Mouse (Mus musculus) B cell, adult 2 months (primary cell): ENCODE results near the gene Pmm2.

Source experiments
- DNase-seq, 2 experiments: peaks; one replicate each; pipeline ENCODE4 v3.0.0; 2022

Gene Pmm2

GRCm38 (mm10) chr16:8637217-8638051 lies at the start of gene Pmm2, which contains the start of gene Tmem186:
Gene Pmm2, plus strand, starts transcription at chr16:8637674.
Gene Tmem186, minus strand, starts transcription at chr16:8637712.
- peak; percentile 78 to 84 for DNase-seq

DNA sequence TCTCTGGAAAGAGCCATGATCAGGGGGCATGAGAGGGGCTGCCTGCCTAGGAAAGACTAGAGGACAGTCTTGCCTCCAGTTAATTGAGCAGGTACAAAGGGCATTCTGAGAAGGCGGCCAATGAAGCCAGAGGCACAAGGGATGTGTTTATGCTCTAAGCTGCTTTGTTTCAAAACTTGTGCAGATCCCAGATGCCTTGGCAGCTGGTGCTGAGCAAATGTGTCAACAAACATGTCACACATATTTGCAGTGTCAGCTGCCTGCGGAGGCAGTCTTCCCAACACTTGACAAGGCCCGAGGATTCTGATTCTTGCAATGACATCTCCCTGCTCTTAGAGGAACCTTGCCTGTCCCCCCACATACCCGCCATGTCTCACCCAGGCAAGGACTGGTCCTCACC lies 42.1 kb upstream of the Pmm2 start:
- no peak for DNase-seq

GRCm38 (mm10) chr16:8596336-8596735 lies 41.1 kb upstream of the Pmm2 start:
- DNase-seq, result no peak

DNA sequence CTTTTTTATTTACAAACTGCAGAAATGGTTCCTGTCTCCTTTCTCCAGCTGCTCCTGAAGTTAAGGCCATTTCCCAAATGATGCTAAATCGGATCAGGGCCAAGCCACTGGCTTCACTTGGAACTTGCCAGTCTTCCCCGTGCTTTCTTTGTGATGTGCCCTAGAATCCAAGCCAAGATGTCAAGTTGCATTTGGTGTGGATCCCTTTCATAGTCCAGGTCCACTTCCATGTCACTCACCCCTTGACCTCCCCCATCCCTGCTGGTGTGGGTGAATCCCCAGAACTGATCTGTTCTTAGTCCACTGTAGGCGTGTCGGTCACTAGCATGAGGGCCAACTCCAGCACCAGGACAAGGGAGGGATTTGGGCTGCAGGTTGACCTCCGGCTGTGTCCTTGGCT lies 40.0 kb upstream of the Pmm2 start:
- no peak for DNase-seq

GRCm38 (mm10) chr16:8603789-8604188 lies 33.7 kb upstream of the Pmm2 start:
- no peak for DNase-seq

- no peak for DNase-seq
Measured at GRCm38 (mm10) chr16:8610397-8610796, 27.1 kb upstream of the Pmm2 start.

GRCm38 (mm10) chr16:8612214-8613005 lies 25.1 kb upstream of the Pmm2 start:
- DNase-seq, result no peak

DNA sequence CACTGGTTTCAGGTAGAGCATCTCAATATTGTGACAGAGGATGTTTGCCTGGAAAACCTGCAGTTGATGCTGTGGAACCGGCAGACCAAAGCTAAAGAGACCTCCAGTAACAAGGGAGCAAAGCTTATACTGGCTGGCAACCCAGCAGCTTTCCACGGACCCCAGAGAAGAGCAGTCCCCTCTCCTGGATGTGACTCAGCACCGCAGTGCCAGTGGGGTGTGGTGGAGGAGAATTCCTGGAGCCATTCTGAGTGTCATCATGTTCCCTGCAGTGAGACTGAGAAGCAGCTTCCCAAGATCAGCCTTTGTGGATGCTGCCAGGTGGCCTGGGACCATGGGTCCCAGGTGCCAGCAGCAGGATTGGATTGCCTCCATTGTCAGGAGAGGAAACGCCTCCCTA lies 24.4 kb upstream of the Pmm2 start:
- no peak for DNase-seq

DNA sequence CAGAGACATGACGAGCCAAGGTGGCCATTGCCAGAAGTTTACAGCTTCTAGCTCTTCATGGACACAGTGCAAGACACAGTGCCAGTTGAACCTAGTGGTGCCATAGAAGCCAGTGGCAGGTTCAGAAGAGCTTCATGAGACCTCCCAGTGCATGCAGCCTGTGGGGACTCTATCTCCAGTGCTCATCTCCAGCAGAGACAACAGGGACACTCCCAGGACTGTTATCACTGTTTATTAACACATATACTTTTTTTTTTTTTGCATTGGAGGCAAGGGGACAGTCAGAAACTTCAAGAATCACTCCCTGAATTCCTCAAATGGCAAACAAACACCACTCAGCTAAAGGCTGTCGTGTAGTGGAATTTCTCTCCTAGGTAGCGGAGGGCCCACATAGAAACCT lies 24.0 kb upstream of the Pmm2 start:
- DNase-seq, result no peak

DNA sequence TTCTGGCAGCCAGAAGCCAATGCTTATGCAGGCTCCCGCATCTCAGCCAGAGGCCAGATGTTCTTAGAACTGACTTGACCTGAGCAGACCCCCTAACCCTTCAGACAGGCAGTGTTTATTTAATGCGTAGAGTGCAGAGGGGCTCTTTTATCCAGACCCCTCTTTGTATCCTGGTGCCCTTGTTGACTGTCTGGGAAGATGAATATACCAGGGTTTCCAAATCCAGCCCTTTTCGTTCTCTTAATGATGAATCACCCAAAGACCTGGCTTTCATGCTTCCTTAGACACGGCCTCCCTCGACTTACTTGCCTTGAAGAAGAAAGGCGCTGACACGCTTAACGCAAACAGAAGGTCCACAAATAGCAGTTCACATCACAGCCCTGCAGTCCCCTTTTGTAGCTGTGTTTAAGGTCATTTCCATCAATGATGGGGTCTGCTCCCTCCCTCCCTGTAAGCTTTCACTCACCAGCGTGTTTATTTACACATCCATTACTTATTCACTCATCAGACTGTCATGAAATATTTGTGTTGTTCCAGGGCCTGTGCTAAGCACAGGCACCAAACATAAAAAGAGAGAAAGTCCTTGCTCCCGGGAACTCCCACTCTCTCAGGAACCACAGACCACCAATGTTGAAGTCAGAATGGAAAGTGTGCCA lies 17.7 kb upstream of the Pmm2 start:
- DNase-seq, result no peak

DNA sequence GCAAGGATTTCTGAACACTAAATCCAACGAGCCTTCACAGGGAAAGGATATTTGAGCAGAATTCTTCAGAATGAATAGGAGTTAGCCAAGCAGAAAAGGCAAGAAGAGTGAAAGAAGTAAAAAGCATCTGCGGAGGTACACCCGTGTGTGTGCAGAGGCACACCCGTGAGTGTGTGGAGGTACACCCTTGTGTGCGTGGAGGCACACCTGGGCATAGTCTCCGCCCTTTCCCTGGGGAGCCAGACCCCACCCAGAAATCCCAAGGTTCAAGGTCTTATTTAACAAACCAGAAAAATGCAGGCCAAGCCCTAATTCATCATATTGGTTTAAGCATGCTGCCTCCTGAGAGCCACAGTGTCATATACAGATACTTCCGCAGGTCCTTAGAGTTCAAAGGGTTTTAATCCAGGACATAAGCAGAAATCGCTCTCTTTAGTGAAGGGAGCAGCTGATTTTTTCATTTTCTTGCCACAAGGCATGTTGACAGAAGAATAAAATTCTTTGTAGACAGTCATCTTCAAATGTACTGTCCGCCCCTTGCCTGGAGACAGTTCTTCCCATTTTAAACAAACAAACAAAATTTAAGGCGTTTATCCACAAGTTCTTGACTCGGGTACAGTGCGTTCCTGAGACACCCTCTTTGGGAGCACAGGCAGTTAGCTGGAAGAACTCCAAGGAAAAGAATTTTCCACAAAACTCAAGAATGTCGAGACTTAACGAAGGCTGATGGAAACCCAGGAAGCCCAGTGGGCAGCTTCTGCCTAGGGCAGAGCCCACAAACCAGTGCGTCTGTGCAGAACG lies 17.0 kb upstream of the Pmm2 start:
- no peak for DNase-seq

- no peak for DNase-seq
Measured at GRCm38 (mm10) chr16:8630419-8630818, 7.1 kb upstream of the Pmm2 start.

DNA sequence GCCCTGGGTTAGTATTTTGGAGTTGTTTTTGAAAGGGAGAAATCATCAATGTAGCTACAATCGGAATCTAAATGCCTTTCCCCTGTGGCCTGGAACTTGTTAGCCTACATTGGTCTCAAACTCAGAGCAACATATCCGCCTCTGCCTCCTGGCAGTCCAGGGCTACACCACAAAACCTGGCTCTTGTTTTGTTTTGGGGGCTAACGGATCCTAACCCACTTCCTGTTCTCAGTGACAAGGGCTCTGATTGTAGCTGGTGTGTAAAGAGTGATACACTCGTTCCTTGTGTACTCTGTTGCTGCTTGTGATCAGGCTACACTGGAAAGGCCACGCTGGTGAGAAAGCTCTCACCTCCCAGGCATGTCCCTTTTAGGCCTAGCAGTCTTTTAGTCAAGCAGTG lies 6.0 kb upstream of the Pmm2 start:
- no peak for DNase-seq

DNA sequence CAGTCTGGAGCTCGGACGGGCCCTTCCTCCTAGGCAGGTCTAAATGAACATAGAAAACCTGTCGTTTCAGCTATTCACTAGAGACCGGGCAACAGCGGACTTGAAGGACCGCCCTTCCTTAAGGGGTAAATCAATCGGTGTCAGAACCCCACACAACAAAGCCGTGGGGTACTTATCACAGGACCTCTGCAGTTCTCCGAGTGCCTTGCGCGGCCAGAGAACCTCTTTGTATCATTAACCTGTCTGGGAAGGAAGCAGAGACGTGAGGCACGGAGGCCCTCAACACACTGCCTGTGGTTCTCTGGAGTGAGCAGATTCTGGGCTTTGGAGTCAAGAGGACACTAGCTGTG lies 632 bp upstream of the Pmm2 start:
- DNase-seq, result no peak

GRCm38 (mm10) chr16:8638131-8638530 lies 657 bp downstream of the Pmm2 start:
- no peak for DNase-seq

DNA sequence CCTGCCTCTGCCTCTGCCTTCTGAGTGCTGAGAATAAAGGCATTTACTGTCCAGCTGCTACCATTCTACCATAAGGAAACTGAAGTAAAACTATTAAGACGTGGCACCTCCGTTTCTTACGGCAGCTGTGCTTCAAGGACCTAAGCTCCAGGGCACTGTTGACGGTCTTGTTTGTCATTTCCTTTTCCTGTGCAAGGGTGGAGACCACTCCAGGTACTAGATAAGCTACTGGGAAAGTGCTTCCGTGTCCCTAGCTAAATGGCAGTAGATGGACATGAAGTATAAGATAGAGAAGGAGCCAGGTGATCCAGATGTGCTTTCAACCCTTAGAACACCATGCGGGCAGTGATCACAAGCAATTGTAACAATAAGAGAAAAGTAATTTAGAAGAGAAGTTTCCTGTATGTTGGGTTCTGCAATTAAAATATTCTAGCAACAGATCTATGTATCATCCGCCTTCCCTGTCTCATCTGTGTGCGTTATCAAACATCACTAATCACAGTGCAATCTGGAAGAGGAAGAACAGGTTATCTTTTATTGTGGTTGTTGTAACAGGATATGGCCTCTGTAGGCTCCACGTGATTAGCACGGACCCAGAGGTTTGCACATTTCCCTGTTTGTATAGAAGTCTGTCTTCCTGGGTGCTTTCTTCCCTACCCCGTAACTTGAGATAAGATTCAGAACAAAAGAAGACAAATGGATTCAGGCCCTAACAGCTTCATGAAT lies 2.2 kb downstream of the Pmm2 start:
- DNase-seq, result peak in 1 of 2 experiments; percentile 7

DNA sequence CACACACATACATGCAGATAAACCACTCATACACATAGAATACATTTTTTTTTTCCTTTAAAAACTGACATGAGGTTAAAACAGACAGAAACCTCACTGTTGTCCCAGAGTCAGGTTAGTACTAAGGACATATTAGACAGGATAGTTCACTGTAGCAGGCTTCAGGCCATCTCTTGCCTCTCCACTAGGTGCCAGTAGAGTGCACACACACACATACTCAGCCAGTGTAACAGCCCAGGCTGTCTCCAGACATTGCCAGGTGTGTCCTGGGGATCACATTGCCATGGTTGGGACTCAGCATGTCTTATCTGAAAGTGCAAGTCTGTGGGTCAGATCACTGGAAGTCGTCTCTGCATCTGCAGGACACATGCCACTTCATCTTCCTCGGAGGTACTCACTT lies 6.4 kb downstream of the Pmm2 start:
- DNase-seq, result peak; percentile 46 to 56

GRCm38 (mm10) chr16:8645546-8645945 lies 8.1 kb downstream of the Pmm2 start:
- DNase-seq, result no peak

- peak in 1 of 2 experiments; percentile 19 for DNase-seq
Measured at GRCm38 (mm10) chr16:8650007-8650406, 12.5 kb downstream of the Pmm2 start.

DNA sequence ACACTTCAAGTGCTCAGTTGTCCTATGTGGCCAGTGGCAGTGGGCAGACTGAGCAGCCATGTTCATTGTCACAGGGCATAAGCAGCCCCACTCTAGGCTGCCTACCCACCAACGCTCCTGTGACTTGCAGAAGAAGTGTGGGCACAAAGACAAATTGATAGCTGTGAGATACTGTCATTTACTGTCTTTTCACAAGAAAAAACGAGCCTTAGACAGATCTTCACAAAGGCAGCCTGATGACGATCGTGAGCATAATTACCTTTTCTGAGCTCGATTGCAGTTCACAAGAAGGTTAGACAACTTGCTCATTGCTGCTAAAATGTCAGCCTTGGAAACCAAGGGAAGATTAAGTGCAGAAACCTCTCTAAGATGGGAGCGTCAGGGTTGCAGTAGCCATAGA lies 17.6 kb downstream of the Pmm2 start:
- DNase-seq, result no peak

GRCm38 (mm10) chr16:8655599-8655998 lies 18.1 kb downstream of the Pmm2 start:
- DNase-seq, result no peak

DNA sequence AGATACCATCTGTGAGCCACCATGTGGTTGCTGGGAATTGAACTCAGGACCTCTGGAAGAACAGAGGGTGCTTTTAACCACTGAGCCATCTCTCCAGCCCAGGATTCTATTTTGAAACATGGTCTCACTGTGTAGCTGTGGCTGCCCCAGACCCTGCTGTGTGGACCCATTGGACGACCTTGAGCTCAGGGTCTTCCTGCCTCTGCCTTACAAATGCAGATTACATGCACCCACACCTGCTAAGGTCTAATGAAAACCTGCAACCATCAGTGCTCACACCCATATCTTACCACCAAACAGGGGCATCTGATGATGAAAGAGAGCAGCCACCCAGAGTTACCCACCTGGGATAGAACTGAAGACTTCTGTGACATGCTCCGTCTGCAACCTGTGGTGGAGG lies 18.8 kb downstream of the Pmm2 start:
- DNase-seq, result no peak
